Mouse (Mus musculus) heart, postnatal 0 days (tissue): Measurements from ENCODE around the gene Gjd3.
"Not testable (repeated sequence)": the region's sequence is repeated elsewhere in the genome, so short reads cannot be mapped to it uniquely, and the experiment has no call there.

Source experiments
- CTCF ChIP-seq: IDR thresholded peaks from 2 replicates; pipeline ENCODE4 v1.5.1; 2016; ENCODE audit warnings: antibody characterized with exemption, control low read depth, low read depth
- EP300 ChIP-seq: IDR thresholded peaks from 2 replicates; pipeline ENCODE4 v1.6.1; 2016; ENCODE audit warnings: antibody characterized with exemption, low read depth

- TF ChIP-seq CTCF, EP300: not testable (repeated sequence)
These were observed 5.4 kb upstream of the Gjd3 start for GRCm38 (mm10) chr11:98988260-98988659.
